Mouse (Mus musculus): Measurements from ENCODE around the gene Olfr1448.
"Not testable (repeated sequence)": the region's sequence is repeated elsewhere in the genome, so short reads cannot be mapped to it uniquely, and the experiment has no call there.

Olfr1448 gene

GRCm38 (mm10) chr19:12924319-12924718, at the start of gene Olfr1448:
Olfr1448 (minus strand) TSS chr19:12924419.
- no peak for DNase-seq

GRCm38 (mm10) chr19:12970082-12970481, 45.9 kb upstream of the Olfr1448 start:
- DNase-seq: not testable (repeated sequence)

GRCm38 (mm10) chr19:12949958-12950357, 25.7 kb upstream of the Olfr1448 start, which contains the start of gene Olfr1450:
Olfr1450 (plus strand) TSS chr19:12950258.
- no peak for DNase-seq

GRCm38 (mm10) chr19:12930540-12930939, 6.3 kb upstream of the Olfr1448 start, which contains the start of gene Olfr1449:
Olfr1449 (plus strand) TSS chr19:12930840.
- no peak for DNase-seq

DNA sequence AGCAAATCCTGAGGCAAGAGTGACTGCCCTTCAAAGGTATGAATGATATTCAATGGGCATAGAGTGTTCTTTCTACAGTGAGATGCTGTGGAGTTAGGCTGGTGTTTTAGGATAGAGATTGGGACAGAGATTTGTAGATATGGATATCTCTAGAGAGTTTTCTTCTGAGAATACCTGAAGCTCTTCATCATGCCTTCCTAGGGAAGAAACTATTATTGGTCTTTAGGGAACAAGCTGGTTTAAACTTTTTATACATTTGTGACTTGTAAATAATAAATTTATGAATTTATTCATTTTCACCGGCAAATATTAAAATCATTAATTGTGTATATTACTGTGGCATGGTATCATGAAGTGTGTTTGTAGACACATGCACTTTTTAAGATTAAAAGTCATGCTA, 20.6 kb downstream of the Olfr1448 start, which contains the start of gene Olfr1447:
Gene Olfr1447 (minus strand): TSS at position 101 of the 400 bp plus-strand sequence.
- DNase-seq: no peak

DNA sequence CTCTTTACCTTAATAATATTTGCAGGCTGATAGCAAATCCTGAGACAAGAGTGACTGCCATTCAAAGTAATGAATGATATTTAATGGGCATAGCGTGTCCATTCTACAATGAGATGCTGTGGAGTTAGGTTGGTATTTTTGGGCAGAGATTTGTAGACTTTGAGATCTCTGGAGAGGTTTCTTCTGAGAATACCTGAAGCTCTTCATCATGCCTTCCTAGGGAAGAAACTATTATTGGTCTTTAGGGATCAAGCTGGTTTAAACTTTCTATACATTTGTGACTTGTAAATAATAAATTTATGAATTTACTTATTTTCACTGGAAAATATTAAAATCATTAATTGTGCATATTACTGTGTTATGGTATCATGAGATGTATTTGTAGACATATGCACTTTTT, 30.8 kb downstream of the Olfr1448 start, which contains the start of gene Olfr1446:
Gene Olfr1446 (minus strand): TSS at position 101 of the 400 bp plus-strand sequence.
- DNase-seq: no peak

DNA sequence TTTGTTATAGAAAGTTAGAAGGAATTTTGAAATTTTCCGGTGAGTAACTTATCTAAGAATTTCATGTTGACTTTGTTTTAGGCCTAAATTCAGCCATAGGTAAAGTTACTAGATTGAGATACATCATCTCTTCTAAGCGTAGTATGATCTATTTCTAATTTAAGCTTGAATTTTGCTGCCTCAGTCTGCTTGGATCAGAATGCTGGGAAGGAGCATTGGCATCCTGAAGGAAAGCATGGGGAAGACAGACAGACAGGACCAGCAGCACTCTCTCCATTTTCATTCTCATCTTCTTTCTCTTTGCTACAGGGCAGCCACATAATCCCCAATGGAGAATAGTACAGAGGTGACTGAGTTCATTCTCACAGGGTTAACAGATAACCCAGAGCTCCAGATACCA, 40.7 kb downstream of the Olfr1448 start, which contains the start of gene Olfr1445:
Gene Olfr1445 (plus strand): TSS at position 301 of the 400 bp plus-strand sequence.
- no peak for DNase-seq

Data from cerebellum, postnatal 14 days (tissue).